Mouse (Mus musculus): ENCODE data around the gene Gpc6.

DNA sequence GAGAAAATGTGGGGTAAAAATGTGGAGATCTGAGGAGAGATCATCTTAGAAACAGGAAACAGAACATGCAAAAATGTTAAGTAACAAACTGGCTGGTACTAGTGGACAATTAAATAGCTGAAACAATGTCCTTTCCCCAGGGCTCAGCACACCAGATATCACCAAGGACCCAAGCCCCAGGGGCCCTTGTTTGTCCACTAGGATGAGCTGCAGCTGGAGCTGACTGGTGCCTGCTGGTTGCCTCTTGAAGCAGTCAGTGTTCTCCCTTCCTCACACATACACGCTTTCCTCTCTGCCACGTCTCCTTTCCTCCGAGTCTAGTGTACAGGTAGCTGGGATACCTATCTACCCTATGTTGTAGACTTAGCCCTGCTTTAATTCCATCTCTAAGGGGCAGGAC lies 320.5 kb downstream of the Gpc6 start:
- TF ChIP-seq CTCF (IDR thresholded peaks at IDR 0.05; ENCODE audit: insufficient read depth, low read depth, low read length) (no peak), POLR2A (IDR thresholded peaks at IDR 0.05; ENCODE audit: insufficient read depth, low read depth, low read length) (no peak)

All from olfactory bulb, adult 2 months (tissue).